Mouse (Mus musculus): ENCODE data around the gene Gm8257. TPM values are rescaled to one million over a fixed set of nuclear protein-coding genes. Genes with fewer than 3 reads are reported as not detected.

Gene Gm8257
- not detected in 2 replicates for polyA plus RNA-seq (2012; rRNA removed; ENCODE audit: low replicate concordance)

GRCm38 (mm10) chr14:44706356-44706755 lies at the start of gene Gm8257:
Gm8257 (minus strand) TSS chr14:44706456.

GRCm38 (mm10) chr14:44750240-44750639 lies 44.0 kb upstream of the Gm8257 start, which contains the start of gene Gm8267:
Gm8267 (minus strand) TSS chr14:44750340.

DNA sequence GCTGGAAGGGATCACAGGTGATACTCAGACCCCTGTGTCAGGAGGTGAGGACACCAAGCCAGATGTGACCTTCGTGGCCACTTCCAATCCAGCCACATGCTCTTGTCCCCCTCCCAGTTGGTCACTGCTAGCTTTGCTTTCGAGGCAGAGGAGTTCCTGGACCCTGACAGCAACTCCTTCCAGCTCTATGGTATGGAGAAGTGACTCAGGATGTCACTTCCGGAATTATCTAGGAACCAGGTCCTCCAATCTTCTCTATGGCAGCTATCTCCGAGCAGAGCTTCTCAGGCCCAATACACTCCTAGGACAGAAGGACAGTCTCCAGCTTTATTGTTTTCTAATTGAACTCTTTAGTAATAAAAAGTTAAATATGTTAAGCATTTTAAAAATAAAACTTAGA lies 78.5 kb downstream of the Gm8257 start, which contains the start of gene Gm5624:
Gene Gm5624 (minus strand): TSS at position 202 of the 400 bp plus-strand sequence.

Other genes starting within 250 kb of the Gm8257 start
- gene BC061237, start 214.0 kb downstream of the Gm8257 start, polyA plus RNA-seq (2012; rRNA removed; ENCODE audit: low replicate concordance), result not detected in 2 replicates
- not detected in 2 replicates for gene Gm17093, start 188.2 kb downstream of the Gm8257 start, polyA plus RNA-seq (2012; rRNA removed; ENCODE audit: low replicate concordance)
- not detected in 2 replicates for gene Gm8247, start 123.3 kb downstream of the Gm8257 start, polyA plus RNA-seq (2012; rRNA removed; ENCODE audit: low replicate concordance)
- not detected in 2 replicates for gene Gm5624, start 78.5 kb downstream of the Gm8257 start, polyA plus RNA-seq (2012; rRNA removed; ENCODE audit: low replicate concordance)
- gene Gm8267, start 43.9 kb upstream of the Gm8257 start, polyA plus RNA-seq (2012; rRNA removed; ENCODE audit: low replicate concordance), result not detected in 2 replicates
- gene Ptgdr, start 152.9 kb upstream of the Gm8257 start, polyA plus RNA-seq (2012; rRNA removed; ENCODE audit: low replicate concordance), result 0.06 and 0.13 TPM in 2 replicates